Mouse (Mus musculus) left cerebral cortex, postnatal 14 days (tissue): ENCODE data around the gene Gm10251. TPM values are rescaled to one million over a fixed set of nuclear protein-coding genes. Genes with fewer than 3 reads are reported as not detected.
"Not testable (repeated sequence)": the region's sequence is repeated elsewhere in the genome, so short reads cannot be mapped to it uniquely, and the experiment has no call there.

Experiments used
- DNase-seq, 2 experiments: peaks; one replicate each; pipeline ENCODE4 v3.0.0; 2021 to 2022; ENCODE audit warnings: low spot score in 2 of 2, mixed read lengths in 1 of 2
- intact Hi-C: fragments of 180-260 bp; cut with DNase I; formaldehyde crosslinking; loops from one replicate; pipeline ENCODE4 v1.15.1; 2025
- long read RNA-seq, 2 experiments: library from polyadenylated mRNA; stranded (forward); transcript quantifications; one replicate each; pipeline ENCODE4 v2.0.0; 2021
- total RNA-seq, 2 experiments: library from RNA; stranded (reverse); gene quantifications; 2 replicates each; pipeline ENCODE4 v1.2.3; 2021

The Gm10251 gene
- total RNA-seq: not detected
- long read RNA-seq, experiment 1: 0 reads
- long read RNA-seq, experiment 2: 0 reads

- intact Hi-C loops, DNase-seq: not testable (repeated sequence)
Observed at GRCm38 (mm10) chr14:6684070-6684469, at the start of gene Gm10251. TSS of gene Gm10251 (minus strand) at chr14:6684170.

GRCm38 (mm10) chr14:6720151-6720550 lies 36.2 kb upstream of the Gm10251 start, which contains the start of gene Gm8050:
TSS of gene Gm8050 (minus strand) at chr14:6720251.
- DNase-seq: not testable (repeated sequence)

GRCm38 (mm10) chr14:6622318-6622717 lies 61.7 kb downstream of the Gm10251 start, which contains the start of gene Gm3460:
TSS of gene Gm3460 (minus strand) at chr14:6622418.
- DNase-seq, intact Hi-C loops: not testable (repeated sequence)

More at GRCm38 (mm10) chr14:6720151-6720550, 36.2 kb upstream of the Gm10251 start, which contains the start of gene Gm8050:
- intact Hi-C loops: not testable (repeated sequence)

- DNase-seq: peak in 1 of 2 experiments; percentile 3
- intact Hi-C loops: not testable (repeated sequence)
Observed at GRCm38 (mm10) chr14:6606436-6606835, 77.5 kb downstream of the Gm10251 start.

GRCm38 (mm10) chr14:6605004-6605403 lies 79.0 kb downstream of the Gm10251 start:
- DNase-seq: peak; percentile 6 to 21
- intact Hi-C loops: not testable (repeated sequence)

- intact Hi-C loops: not testable (repeated sequence)
- peak in 1 of 2 experiments; percentile 1 for DNase-seq
Observed at GRCm38 (mm10) chr14:6604551-6604950, 79.4 kb downstream of the Gm10251 start.

GRCm38 (mm10) chr14:6590513-6590912 lies 93.5 kb downstream of the Gm10251 start, which contains the start of gene Gm3629:
TSS of gene Gm3629 (minus strand) at chr14:6590613.
- intact Hi-C loops, DNase-seq: not testable (repeated sequence)

Other genes with a start within 250 kb of the Gm10251 start
- not detected for gene Gm3594, start 239.6 kb downstream of the Gm10251 start, total RNA-seq
- gene Gm8356, start 146.9 kb downstream of the Gm10251 start, total RNA-seq: not detected
- gene Gm3629, start 93.6 kb downstream of the Gm10251 start, total RNA-seq: under 1 TPM; 0.47 to 0.55 TPM
- gene Gm3460, start 61.8 kb downstream of the Gm10251 start, total RNA-seq: not detected
- gene Gm8050, start 36.1 kb upstream of the Gm10251 start, total RNA-seq: not detected
- 1 to 10 TPM; 2.2 to 4.7 TPM for gene Gm3636, start 58.2 kb upstream of the Gm10251 start, total RNA-seq
- not detected for gene Gm8362, start 90.2 kb upstream of the Gm10251 start, total RNA-seq
- not detected for gene Gm3642, start 156.1 kb upstream of the Gm10251 start, total RNA-seq
- gene Gm3667, start 205.8 kb upstream of the Gm10251 start, total RNA-seq: 1 to 10 TPM; 1.6 to 2.6 TPM